Mouse (Mus musculus): ENCODE data around the gene Mccc1. TPM values are rescaled to one million over a fixed set of nuclear protein-coding genes. Genes with fewer than 3 reads are reported as not detected.

The Mccc1 gene
- 31.3 and 35.7 TPM in 2 replicates for polyA plus RNA-seq (2014; fragmentation: Nextera tagmentation; extraction: Ambion mirVana)

GRCm38 (mm10) chr3:36000275-36001239 is at the start of gene Mccc1:
Gene Mccc1, minus strand, starts transcription at chr3:36000678.
- WGBS: 6% methylated on average over 39 of the region's 39 CpGs
- H3K4me1 ChIP-seq (replicated peaks; ENCODE audit: control insufficient read depth, insufficient read depth, low read length): no peaks in the 10 kb centered on the region; the same call in 1 of the 2 replicates
- H3K27me3 ChIP-seq (ENCODE audit: control insufficient read depth, insufficient read depth, low read length): no peaks in the 10 kb centered on the region
- DNase-seq (ENCODE audit: low spot score) (peak; percentile 92), ATAC-seq (ENCODE audit: low FRiP score) (peak; percentile 100)
- peak within 1 kb of the TSS; percentile 65 for H3K27ac ChIP-seq (ENCODE audit: low read depth, low read length)
- no peaks in the 10 kb centered on the region for H3K36me3 ChIP-seq (ENCODE audit: control insufficient read depth, insufficient read depth, low read length)
- peak within 1 kb of the TSS; percentile 64 for H3K4me3 ChIP-seq (ENCODE audit: low read depth, low read length)
- H3K9me3 ChIP-seq (ENCODE audit: control insufficient read depth, low read length): no peaks in the 10 kb centered on the region
- H3K9ac ChIP-seq (ENCODE audit: low read depth, low read length): peak within 1 kb of the TSS; percentile 59
- peak within 1 kb of the TSS; percentile 62 for H3K4me2 ChIP-seq (replicated peaks; ENCODE audit: low read depth, low read length)

DNA sequence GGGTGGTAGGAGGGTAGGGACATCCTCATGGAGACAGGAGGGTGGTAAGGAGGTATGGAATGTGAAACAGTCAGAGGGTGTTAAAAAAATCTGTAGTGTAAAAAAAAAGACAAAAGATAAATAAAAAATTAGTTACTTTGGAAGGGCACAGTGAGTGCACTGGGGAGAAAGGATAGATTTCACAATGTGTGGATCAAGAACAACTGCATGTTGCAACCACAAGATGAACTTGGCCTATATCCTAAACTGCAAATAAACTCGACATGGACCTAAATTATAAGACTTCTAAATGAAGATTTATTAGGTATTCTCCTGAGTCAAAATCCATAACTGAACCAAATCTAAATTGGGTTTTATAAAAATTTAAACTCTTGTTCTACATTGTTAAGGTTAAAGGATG is 48.6 kb upstream of the Mccc1 start:
- no peaks in the 10 kb centered on the region for H3K27me3 ChIP-seq (ENCODE audit: control insufficient read depth, insufficient read depth, low read length)
- DNase-seq (ENCODE audit: low spot score) (no peak), ATAC-seq (ENCODE audit: low FRiP score) (no peak)
- 83% methylated on average over 1 of the region's 1 CpGs for WGBS
- H3K27ac ChIP-seq (ENCODE audit: low read depth, low read length): no peak overlapping the region
- no peak overlapping the region for H3K9ac ChIP-seq (ENCODE audit: low read depth, low read length)
- H3K36me3 ChIP-seq (ENCODE audit: control insufficient read depth, insufficient read depth, low read length): no peaks in the 10 kb centered on the region
- H3K4me3 ChIP-seq (ENCODE audit: low read depth, low read length): no peak overlapping the region
- H3K4me1 ChIP-seq (replicated peaks; ENCODE audit: control insufficient read depth, insufficient read depth, low read length): no peaks in the 10 kb centered on the region
- no peaks in the 10 kb centered on the region for H3K9me3 ChIP-seq (ENCODE audit: control insufficient read depth, low read length)
- no peak overlapping the region for H3K4me2 ChIP-seq (replicated peaks; ENCODE audit: low read depth, low read length)

DNA sequence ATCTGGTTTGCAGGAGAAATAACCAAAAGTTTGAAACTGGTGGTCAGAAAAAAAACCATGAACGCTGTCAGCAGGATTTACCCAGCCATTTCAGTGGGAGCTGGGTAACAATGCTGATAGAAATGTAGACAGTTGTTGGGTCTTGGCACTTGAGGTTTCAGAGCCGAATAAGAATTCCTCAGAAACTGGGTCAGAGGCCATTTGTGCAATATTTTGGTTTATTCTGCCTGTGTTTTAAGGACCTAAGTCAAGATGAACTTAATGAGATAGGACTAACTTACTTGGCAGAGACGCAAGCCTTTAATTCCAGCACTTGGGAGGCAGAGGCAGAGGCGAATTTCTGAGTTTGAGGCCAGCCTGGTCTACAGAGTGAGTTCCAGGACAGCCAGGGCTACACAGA is 44.6 kb upstream of the Mccc1 start:
- Histone ChIP-seq H3K9me3 (ENCODE audit: control insufficient read depth, low read length) (no peaks in the 10 kb centered on the region), H3K27me3 (ENCODE audit: control insufficient read depth, insufficient read depth, low read length) (no peaks in the 10 kb centered on the region), H3K27ac (ENCODE audit: low read depth, low read length) (no peak overlapping the region), H3K4me1 (replicated peaks; ENCODE audit: control insufficient read depth, insufficient read depth, low read length) (no peaks in the 10 kb centered on the region), H3K9ac (ENCODE audit: low read depth, low read length) (no peak overlapping the region), H3K4me2 (replicated peaks; ENCODE audit: low read depth, low read length) (no peak overlapping the region), H3K4me3 (ENCODE audit: low read depth, low read length) (no peak overlapping the region), H3K36me3 (ENCODE audit: control insufficient read depth, insufficient read depth, low read length) (no peaks in the 10 kb centered on the region)
- DNase-seq (ENCODE audit: low spot score): no peak
- ATAC-seq (ENCODE audit: low FRiP score): no peak
- WGBS: 82% methylated on average over 4 of the region's 4 CpGs

- H3K4me1 ChIP-seq (replicated peaks; ENCODE audit: control insufficient read depth, insufficient read depth, low read length): no peaks in the 10 kb centered on the region
- no peak for ATAC-seq (ENCODE audit: low FRiP score)
- DNase-seq (ENCODE audit: low spot score): no peak
- no peaks in the 10 kb centered on the region for H3K36me3 ChIP-seq (ENCODE audit: control insufficient read depth, insufficient read depth, low read length)
- H3K9me3 ChIP-seq (ENCODE audit: control insufficient read depth, low read length): no peaks in the 10 kb centered on the region
- H3K4me2 ChIP-seq (replicated peaks; ENCODE audit: low read depth, low read length): no peak overlapping the region
- H3K9ac ChIP-seq (ENCODE audit: low read depth, low read length): no peak overlapping the region
- H3K4me3 ChIP-seq (ENCODE audit: low read depth, low read length): no peak overlapping the region
- no peaks in the 10 kb centered on the region for H3K27me3 ChIP-seq (ENCODE audit: control insufficient read depth, insufficient read depth, low read length)
- no peak overlapping the region for H3K27ac ChIP-seq (ENCODE audit: low read depth, low read length)
Observed at GRCm38 (mm10) chr3:36044520-36044919, 44.0 kb upstream of the Mccc1 start.

GRCm38 (mm10) chr3:36031740-36032510 is 31.4 kb upstream of the Mccc1 start:
- no peak overlapping the region for H3K4me3 ChIP-seq (ENCODE audit: low read depth, low read length)
- H3K9me3 ChIP-seq (ENCODE audit: control insufficient read depth, low read length): no peaks in the 10 kb centered on the region
- no peaks in the 10 kb centered on the region for H3K4me1 ChIP-seq (replicated peaks; ENCODE audit: control insufficient read depth, insufficient read depth, low read length)
- WGBS: 81% methylated on average over 6 of the region's 6 CpGs
- no peak overlapping the region for H3K27ac ChIP-seq (ENCODE audit: low read depth, low read length)
- no peaks in the 10 kb centered on the region for H3K27me3 ChIP-seq (ENCODE audit: control insufficient read depth, insufficient read depth, low read length)
- H3K9ac ChIP-seq (ENCODE audit: low read depth, low read length): no peak overlapping the region
- ATAC-seq (ENCODE audit: low FRiP score): no peak
- no peak for DNase-seq (ENCODE audit: low spot score)
- no peaks in the 10 kb centered on the region for H3K36me3 ChIP-seq (ENCODE audit: control insufficient read depth, insufficient read depth, low read length)
- no peak overlapping the region for H3K4me2 ChIP-seq (replicated peaks; ENCODE audit: low read depth, low read length)

DNA sequence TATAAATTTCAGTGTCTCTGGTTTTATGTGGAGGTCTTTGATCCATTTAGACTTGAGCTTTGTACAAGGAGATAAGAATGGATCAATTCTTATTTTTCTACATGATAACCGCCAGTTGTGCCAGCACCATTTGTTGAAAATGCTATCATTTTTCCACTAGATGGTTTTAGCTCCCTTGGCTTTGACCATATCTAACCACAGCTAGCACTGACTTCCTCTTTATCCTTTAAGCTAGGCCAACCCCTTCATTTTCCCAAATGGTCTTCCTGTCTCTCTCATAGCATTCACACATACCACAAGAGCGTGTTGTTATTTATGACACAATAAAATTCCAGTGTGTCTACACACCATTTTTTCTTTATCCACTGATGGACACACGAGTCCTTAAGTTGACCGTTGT is 29.5 kb upstream of the Mccc1 start:
- no peak for ATAC-seq (ENCODE audit: low FRiP score)
- 87% methylated on average over 4 of the region's 4 CpGs for WGBS

GRCm38 (mm10) chr3:36025732-36026131 is 25.3 kb upstream of the Mccc1 start:
- Histone ChIP-seq H3K27me3 (ENCODE audit: control insufficient read depth, insufficient read depth, low read length) (no peaks in the 10 kb centered on the region), H3K4me3 (ENCODE audit: low read depth, low read length) (no peak overlapping the region), H3K36me3 (ENCODE audit: control insufficient read depth, insufficient read depth, low read length) (no peaks in the 10 kb centered on the region), H3K9ac (ENCODE audit: low read depth, low read length) (no peak overlapping the region), H3K4me1 (replicated peaks; ENCODE audit: control insufficient read depth, insufficient read depth, low read length) (no peaks in the 10 kb centered on the region), H3K9me3 (ENCODE audit: control insufficient read depth, low read length) (no peaks in the 10 kb centered on the region), H3K27ac (ENCODE audit: low read depth, low read length) (no peak overlapping the region), H3K4me2 (replicated peaks; ENCODE audit: low read depth, low read length) (no peak overlapping the region)
- ATAC-seq (ENCODE audit: low FRiP score) (no peak), DNase-seq (ENCODE audit: low spot score) (no peak)
- WGBS: 91% methylated on average over 6 of the region's 6 CpGs

More for the DNA sequence above, 29.5 kb upstream of the Mccc1 start:
- no peak overlapping the region for H3K4me2 ChIP-seq (replicated peaks; ENCODE audit: low read depth, low read length)
- no peak for DNase-seq (ENCODE audit: low spot score)
- no peak overlapping the region for H3K9ac ChIP-seq (ENCODE audit: low read depth, low read length)
- no peaks in the 10 kb centered on the region for H3K4me1 ChIP-seq (replicated peaks; ENCODE audit: control insufficient read depth, insufficient read depth, low read length)
- H3K9me3 ChIP-seq (ENCODE audit: control insufficient read depth, low read length): no peaks in the 10 kb centered on the region
- no peaks in the 10 kb centered on the region for H3K27me3 ChIP-seq (ENCODE audit: control insufficient read depth, insufficient read depth, low read length)
- H3K4me3 ChIP-seq (ENCODE audit: low read depth, low read length): no peak overlapping the region
- H3K36me3 ChIP-seq (ENCODE audit: control insufficient read depth, insufficient read depth, low read length): no peaks in the 10 kb centered on the region
- H3K27ac ChIP-seq (ENCODE audit: low read depth, low read length): no peak overlapping the region

DNA sequence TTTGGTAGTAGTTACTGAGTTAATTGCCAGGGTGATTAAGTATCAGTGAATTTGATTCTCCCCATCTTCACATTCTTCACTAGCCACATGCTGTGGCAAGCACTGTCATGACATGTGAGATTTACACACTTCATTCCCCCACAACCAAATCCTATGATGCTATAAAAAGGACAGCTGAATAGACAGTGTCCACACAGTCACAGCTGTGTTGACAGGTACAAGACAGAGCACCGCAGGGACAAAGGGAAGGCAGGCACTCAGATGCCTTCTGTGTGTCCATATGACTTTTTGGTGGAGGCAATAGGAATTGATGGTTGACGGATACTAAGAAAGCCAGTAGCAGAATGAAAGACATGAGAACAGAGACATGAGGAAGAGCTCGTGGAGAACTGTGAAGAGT is 10.8 kb upstream of the Mccc1 start:
- Histone ChIP-seq H3K36me3 (ENCODE audit: control insufficient read depth, insufficient read depth, low read length) (no peaks in the 10 kb centered on the region), H3K4me2 (replicated peaks; ENCODE audit: low read depth, low read length) (no peak overlapping the region), H3K9ac (ENCODE audit: low read depth, low read length) (no peak overlapping the region), H3K9me3 (ENCODE audit: control insufficient read depth, low read length) (no peaks in the 10 kb centered on the region), H3K27me3 (ENCODE audit: control insufficient read depth, insufficient read depth, low read length) (no peaks in the 10 kb centered on the region), H3K27ac (ENCODE audit: low read depth, low read length) (no peak overlapping the region), H3K4me1 (replicated peaks; ENCODE audit: control insufficient read depth, insufficient read depth, low read length) (no peaks in the 10 kb centered on the region), H3K4me3 (ENCODE audit: low read depth, low read length) (no peak overlapping the region)
- WGBS: 71% methylated on average over 3 of the region's 3 CpGs
- ATAC-seq (ENCODE audit: low FRiP score): no peak
- DNase-seq (ENCODE audit: low spot score): no peak
